Mouse (Mus musculus) ovary, adult 18-20 months (tissue): ENCODE results near the gene Rere.

Source experiments
- DNase-seq: peaks from one replicate; pipeline ENCODE4 v3.0.0; 2022; ENCODE audit warnings: low spot score, mixed read lengths

The Rere gene

GRCm38 (mm10) chr4:150281018-150281761 is at the start of gene Rere:
Gene Rere, plus strand, starts transcription at chr4:150281646.
- DNase-seq, result peak; percentile 95

DNA sequence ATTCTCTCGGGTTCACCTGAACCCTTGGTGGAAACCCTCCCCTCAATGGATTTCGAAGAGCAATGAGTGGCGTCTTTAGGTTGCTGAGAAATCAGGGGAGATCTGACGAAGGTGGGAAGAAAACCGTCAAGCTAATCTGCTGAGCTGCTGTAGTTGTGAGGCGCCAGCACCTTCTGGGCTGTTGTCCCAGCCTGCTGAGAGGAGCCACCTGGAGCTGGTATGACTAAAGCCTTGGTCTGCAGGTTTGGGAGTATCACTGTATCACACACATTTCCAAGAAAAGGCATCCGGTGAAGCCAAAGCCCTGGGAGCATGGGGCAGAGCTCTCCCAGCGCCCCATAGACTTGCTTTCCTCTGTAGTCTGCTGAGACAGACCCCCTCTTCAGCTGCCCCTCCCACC is 49.6 kb upstream of the Rere start:
- no peak for DNase-seq

- no peak for DNase-seq
Measured at GRCm38 (mm10) chr4:150234599-150235327, 46.7 kb upstream of the Rere start.

GRCm38 (mm10) chr4:150235585-150235984 is 45.9 kb upstream of the Rere start:
- no peak for DNase-seq

DNA sequence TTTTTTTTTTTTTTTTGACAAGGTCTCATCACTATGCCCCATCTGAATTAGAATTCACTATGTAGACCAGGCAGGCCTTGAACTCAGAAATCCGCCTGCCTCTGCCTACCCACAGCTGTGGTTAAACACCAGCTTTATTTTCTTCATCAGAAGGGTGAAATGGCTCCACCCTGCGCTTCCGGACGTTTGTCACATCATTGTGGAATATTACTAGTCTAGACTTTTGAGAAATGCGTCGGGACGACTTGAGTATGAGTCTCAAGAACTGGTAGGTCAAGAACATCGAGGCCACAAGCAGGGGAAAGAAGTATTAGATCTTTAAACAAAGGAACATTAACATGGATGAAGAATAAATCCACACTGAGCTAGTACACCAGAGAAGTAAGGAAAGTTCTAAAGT is 45.4 kb upstream of the Rere start:
- DNase-seq, result no peak

- DNase-seq, result peak; percentile 91
Measured at GRCm38 (mm10) chr4:150236521-150237481, 44.6 kb upstream of the Rere start, which contains the start of gene Eno1. Gene Eno1, plus strand, starts transcription at chr4:150236721.

DNA sequence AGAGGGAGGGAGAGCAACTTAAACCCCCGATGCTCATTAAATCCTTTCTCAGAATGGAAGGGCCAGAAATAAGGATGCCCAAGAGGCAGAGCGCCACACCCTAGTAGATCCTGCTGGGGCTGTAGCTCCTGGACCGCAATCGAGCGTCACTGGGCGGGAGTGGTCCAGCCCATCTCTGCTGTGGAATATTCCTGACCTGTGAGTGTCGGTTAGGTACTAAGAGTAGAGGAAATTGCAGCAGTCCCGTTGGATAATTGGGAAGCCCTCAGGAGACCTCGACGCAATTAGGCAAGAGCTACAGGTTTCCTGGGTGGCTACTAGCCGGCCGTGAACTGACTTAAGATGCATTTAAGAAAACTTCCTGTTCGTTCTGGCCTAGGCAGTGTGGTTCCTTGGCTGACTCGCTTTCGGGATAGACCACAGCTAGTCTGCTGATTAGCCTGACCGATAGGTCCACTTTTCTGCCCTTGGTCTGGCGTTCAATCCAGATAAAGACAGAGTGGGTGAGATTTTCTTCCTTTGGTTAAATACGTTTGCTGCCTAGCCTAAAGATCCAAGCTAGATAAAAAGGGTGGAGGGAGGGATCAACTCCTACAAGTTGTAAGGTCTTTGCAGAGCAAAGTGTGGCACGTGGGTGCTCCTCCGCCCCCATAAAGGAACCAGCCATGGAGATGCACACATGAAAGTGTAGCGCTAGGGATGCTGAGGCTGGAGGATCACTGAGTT is 43.6 kb upstream of the Rere start:
- no peak for DNase-seq

DNA sequence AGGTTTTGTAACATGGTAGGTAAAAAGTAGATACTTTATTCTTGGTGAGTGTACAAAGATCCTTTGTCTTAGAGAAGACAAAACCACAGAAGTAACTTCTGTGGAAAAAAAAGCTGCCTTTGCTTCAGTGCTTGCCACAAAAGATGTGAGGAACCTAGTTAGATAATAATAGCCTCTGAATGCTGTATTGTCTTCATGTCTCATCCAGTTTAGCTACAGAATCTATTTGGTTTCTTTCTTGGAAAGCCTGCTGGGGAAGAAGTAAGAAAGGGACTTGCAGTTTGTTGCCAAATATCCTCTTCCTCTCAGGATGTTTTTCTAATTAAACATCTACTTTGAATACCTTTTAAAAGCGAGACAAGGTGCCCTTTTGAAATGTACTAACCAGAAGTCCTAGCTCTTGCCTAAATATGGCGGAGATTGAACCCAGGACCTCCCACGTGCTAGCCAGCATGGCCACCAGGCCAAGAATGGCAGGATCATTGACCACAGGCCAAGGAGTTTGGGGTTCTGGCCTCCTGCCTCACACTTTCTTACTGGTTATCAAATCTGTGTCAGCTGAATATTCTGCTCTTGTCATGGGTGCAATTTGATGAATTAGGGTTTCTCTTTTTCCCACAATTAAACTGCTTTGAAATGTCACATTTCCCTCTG is 42.9 kb upstream of the Rere start:
- DNase-seq, result no peak

DNA sequence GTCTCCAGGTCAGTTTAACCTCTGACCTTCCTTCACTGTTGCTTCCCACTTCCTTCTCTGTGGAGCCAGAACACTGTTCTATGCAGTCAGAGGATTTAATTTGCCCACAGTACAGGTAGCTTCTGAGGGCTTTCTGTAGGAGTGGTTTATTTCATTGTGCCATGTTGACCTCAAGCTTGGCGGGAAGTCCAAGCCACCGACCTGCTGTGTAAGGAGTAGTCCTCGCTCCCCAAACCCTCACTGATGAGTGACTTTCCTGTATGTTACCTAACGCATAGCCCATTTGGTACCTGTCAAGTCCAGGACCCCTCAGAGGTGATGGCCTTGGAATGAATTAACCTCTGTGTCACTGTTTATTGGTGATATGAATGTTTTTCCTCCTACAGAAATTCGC is 42.4 kb upstream of the Rere start:
- no peak for DNase-seq

DNA sequence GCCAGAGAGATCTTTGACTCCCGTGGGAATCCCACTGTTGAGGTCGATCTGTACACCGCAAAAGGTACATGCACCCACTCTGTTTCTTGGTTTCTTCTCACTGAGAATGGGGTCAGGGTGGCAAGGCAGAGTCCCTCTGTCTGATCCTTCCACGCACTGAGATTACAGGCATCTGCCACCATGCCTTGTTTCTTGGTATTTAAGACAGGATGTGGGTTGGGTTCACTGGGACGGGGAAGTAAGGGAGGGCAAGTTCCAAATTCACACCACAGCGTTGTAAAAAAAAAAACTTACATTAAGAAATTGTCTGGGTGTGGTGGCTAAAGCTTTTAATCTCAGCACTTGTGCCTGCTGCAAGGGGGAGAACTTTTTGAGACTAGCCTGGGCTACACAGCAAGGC is 41.9 kb upstream of the Rere start:
- DNase-seq, result no peak

GRCm38 (mm10) chr4:150239951-150240368 is 41.5 kb upstream of the Rere start:
- peak; percentile 43 for DNase-seq

GRCm38 (mm10) chr4:150240381-150240886 is 41.0 kb upstream of the Rere start:
- DNase-seq, result no peak

GRCm38 (mm10) chr4:150241708-150242107 is 39.7 kb upstream of the Rere start:
- no peak for DNase-seq

- DNase-seq, result no peak
Measured at GRCm38 (mm10) chr4:150242745-150243144, 38.7 kb upstream of the Rere start.

GRCm38 (mm10) chr4:150245876-150246275 is 35.6 kb upstream of the Rere start:
- no peak for DNase-seq

- no peak for DNase-seq
Measured at GRCm38 (mm10) chr4:150248009-150248408, 33.4 kb upstream of the Rere start.

- DNase-seq, result no peak
Measured at GRCm38 (mm10) chr4:150248917-150249316, 32.5 kb upstream of the Rere start.

DNA sequence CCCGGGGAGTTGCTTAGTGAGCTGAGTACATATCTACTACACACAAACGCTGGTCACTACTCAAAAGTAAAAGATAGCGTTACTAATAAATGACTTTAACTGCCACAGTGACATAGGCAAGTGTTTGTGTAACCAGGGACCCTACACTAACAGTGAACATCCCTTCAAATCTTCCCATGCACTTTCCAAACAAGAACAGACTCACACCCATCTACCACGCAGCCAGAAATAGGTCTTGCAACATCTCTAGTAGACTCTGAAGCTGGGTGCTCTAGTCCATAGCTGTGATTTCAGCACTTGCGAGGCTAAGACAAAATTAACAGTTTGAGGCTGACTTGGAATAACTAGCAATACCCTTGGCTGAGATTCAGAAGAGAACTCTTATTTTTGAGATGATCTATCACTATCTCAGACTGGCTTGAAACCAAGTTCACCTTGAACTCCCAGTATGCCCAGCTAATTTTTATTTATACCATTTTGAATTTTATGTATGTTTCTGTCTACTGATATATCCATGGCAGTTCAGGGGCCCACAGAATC is 31.6 kb upstream of the Rere start:
- no peak for DNase-seq

GRCm38 (mm10) chr4:150250549-150251422 is 30.7 kb upstream of the Rere start:
- no peak for DNase-seq

- DNase-seq, result no peak
Measured at GRCm38 (mm10) chr4:150254416-150254815, 27.0 kb upstream of the Rere start.
